Mouse (Mus musculus) cerebellum, adult 11-12 months (tissue): ENCODE data around the gene Hlx.

Source experiments
- DNase-seq: peaks from one replicate; pipeline ENCODE4 v3.0.0; 2022

The Hlx gene

GRCm38 (mm10) chr1:184713716-184714115 lies 18.7 kb downstream of the Hlx start:
- no peak for DNase-seq

GRCm38 (mm10) chr1:184707532-184708248 lies 24.7 kb downstream of the Hlx start:
- no peak for DNase-seq

DNA sequence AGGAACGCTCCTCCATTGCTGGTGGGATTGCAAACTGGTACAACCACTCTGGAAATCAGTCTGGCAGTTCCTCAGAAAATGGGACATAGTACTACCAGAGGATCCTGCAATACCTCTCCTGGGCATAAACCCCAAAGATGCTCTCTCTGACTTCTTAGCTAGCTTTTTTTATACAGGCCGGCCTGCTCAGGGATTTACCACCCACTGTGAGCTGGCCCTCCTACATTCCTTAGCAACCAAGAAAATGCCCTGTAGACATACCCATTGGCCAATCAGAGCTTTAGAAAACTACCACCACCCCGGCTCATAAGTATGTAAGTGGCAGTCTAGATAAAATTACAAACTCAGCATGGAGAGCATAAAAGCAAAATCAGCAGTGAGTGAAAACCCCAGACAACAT lies 27.5 kb downstream of the Hlx start:
- DNase-seq, result no peak

DNA sequence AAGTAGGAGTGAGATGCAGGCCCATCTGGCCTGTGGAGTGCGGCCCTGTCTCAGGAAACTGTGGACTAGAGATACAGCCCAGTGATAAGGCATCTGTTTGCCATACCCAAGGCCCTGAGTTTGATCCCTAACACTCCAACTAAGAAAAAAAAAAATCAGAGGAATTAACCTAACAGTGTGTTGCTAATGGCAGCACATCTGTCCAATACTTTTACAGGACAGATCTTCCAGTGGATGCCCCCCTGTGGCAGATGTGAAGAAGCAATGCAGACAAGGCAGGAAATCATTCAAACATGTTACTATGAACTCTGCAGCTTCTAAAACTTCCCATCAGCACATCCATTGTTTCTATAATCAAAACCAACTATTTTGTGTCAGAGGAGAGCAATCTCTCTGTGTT lies 33.1 kb downstream of the Hlx start:
- no peak for DNase-seq

DNA sequence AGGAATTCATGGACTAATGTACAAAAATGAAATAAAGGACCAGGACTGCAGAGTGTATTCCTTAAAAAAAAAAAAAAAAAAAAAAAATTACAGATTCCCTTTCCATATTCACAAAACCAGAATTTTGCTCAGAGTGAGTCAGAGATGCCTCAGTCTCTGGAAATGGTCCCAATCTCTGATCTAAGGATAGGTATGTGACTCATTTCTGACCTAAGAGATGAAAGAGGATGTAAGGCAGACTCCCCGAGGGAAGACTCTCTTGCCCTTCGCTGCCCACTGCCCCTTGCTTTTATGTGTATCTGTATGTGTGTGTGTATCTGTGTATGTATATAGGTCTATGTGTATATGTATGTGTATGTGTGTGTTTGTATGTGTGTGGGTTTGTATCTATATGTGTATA lies 37.0 kb downstream of the Hlx start:
- DNase-seq, result no peak

- no peak for DNase-seq
Measured at GRCm38 (mm10) chr1:184692204-184692904, 40.1 kb downstream of the Hlx start.

DNA sequence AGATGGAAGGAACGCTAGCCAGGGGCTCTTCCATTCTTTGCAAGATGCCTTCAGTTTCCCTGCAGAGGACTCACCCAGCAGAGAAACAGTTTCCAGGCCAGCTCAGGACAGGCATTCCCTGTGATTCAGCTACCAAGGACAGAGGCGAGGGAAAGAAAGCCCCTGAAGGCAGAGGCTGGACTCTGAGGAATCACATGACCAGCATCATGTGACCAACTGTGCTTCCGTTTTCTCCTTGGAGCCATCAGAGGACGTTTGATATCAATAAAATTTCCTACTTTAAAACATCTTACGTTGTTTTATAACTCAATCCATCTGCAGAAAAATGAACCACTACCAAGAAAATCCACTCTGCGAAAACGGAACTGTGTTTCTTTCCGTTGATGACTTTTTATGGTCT lies 41.2 kb downstream of the Hlx start:
- no peak for DNase-seq

- DNase-seq, result no peak
Measured at GRCm38 (mm10) chr1:184688026-184688425, 44.4 kb downstream of the Hlx start.

DNA sequence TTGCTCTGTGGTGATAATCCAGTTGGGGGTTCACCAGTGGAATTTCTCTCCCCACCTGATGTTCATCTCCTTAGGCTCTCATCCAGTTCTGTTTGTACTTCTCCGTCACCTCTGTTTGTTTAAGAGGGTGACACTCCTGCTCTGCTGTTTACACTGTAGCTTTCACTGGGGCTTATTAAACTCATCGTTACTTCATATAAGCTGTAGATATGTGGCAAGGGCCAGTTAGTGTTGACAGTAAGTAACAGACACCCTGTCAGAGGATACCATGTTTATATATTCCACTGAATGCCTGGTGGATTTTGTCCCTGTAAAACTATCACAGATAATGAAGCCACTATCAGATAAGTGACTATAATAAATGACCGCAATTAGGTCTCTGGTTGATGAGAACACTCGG lies 44.9 kb downstream of the Hlx start:
- no peak for DNase-seq

DNA sequence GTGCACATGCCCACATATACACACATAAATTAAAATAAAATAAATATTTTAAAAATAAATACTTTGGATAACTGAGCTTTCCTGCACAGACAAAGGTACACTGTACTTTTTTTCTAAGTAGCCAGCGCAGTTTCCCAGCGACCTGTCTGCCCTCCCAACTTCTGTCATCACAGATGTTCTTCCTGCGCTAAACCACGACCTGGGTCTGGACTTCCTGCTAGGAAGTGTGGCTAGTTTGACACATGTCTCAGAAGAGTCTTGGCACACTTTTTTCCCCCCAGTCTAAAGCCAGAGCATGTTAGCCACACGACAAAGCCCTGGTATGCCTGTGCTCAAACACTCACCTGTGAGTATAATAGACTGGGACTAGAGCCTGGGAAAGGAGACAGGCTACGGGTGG lies 48.9 kb downstream of the Hlx start:
- DNase-seq, result no peak

DNA sequence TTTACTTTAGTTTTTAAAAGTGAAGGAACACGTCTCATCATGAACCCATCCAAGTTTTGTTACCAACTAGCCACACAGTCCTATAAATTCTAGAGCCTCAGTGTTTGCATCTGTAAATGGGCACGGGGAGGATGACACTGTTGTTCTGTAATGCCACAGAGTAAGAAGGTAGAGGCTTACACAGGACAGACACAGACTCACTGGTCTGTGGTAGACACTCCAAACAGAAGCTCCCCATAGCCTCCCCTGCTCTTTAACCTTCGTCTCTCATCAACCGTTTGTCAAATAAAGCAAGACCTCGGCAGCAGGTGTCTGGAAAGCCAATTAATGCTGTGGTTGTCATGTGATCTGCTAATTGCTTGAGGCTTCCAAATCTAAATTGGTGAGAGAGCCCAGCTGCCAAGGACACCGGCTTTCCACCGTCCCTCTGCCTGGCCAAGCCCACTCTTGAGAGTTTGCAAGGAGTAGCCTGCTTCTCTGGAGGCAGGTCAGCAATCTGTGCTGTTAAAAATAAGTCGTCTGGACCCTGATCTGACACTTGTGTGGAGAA lies 52.9 kb downstream of the Hlx start:
- no peak for DNase-seq

- no peak for DNase-seq
Measured at GRCm38 (mm10) chr1:184677641-184678040, 54.8 kb downstream of the Hlx start.
